Mouse (Mus musculus) hindbrain, embryonic 13.5 days (tissue): ENCODE results near the gene Hbb-y. TPM values are rescaled to one million over a fixed set of nuclear protein-coding genes. Genes with fewer than 3 reads are reported as not detected.
"Not testable (repeated sequence)": the region's sequence is repeated elsewhere in the genome, so short reads cannot be mapped to it uniquely, and the experiment has no call there.

Experiments used
- ATAC-seq: fragments of 200-750 bp; cut with Nextera tagmentation; 2 replicates; pipeline ENCODE4 v1.8.0; 2017; ENCODE audit warnings: moderate TSS enrichment; ENCODE audit not compliant: low FRiP score
- H3K27ac ChIP-seq: fragments of 300-500 bp; sonication (generic); 2 replicates; pipeline ENCODE4 v1.5.1; 2015; ENCODE audit warnings: inconsistent platforms, mild to moderate bottlenecking, moderate library complexity
- H3K27me3 ChIP-seq: fragments of 300-500 bp; sonication (generic); 2 replicates; pipeline ENCODE4 v1.6.1; 2015; ENCODE audit warnings: mild to moderate bottlenecking, inconsistent platforms
- H3K36me3 ChIP-seq: fragments of 300-500 bp; sonication (generic); 2 replicates; pipeline ENCODE4 v1.6.1; 2015; ENCODE audit warnings: mild to moderate bottlenecking, inconsistent platforms
- H3K4me1 ChIP-seq: fragments of 300-500 bp; sonication (generic); replicated peaks from 2 replicates; pipeline ENCODE4 v1.6.1; 2015; ENCODE audit warnings: inconsistent platforms
- H3K4me2 ChIP-seq: fragments of 300-500 bp; sonication (generic); 2 replicates; pipeline ENCODE4 v1.6.1; 2015; ENCODE audit warnings: inconsistent platforms, mild to moderate bottlenecking, moderate library complexity
- H3K4me3 ChIP-seq: fragments of 300-500 bp; sonication (generic); 2 replicates; pipeline ENCODE4 v1.5.1; 2015; ENCODE audit warnings: mild to moderate bottlenecking, inconsistent platforms
- H3K9ac ChIP-seq: fragments of 300-500 bp; sonication (generic); 2 replicates; pipeline ENCODE4 v1.6.1; 2015; ENCODE audit warnings: mild to moderate bottlenecking, inconsistent platforms
- H3K9me3 ChIP-seq: fragments of 300-500 bp; sonication (generic); 2 replicates; pipeline ENCODE4 v1.6.1; 2016; ENCODE audit warnings: inconsistent platforms
- WGBS: fragments of 180-500 bp; shearing (Covaris S2); methylation state at CpG from one replicate; pipeline ENCODE4 v1.1.7; 2015; 5-methylcytosine and 5-hydroxymethylcytosine counted together
- polyA plus RNA-seq: library from polyadenylated mRNA; unstranded; fragments of >200 nt; fragmentation: Nextera tagmentation; extraction: Ambion mirVana; gene quantifications from 2 replicates; pipeline ENCODE4 v1.2.1, GENCODE M21; 2015

Gene Hbb-y
- polyA plus RNA-seq, 1 experiment from 2014 or later, result 4,441 TPM

GRCm38 (mm10) chr7:103810746-103811145 is 42.3 kb downstream of the Hbb-y start:
- ATAC-seq, result no peak
- Histone ChIP-seq H3K36me3 (no peaks in the 10 kb centered on the region), H3K4me2 (no peak overlapping the region), H3K27me3 (no peaks in the 10 kb centered on the region), H3K4me3 (no peak overlapping the region), H3K4me1 (no peaks in the 10 kb centered on the region), H3K9me3 (no peaks in the 10 kb centered on the region), H3K9ac (no peak overlapping the region), H3K27ac (no peak overlapping the region)
- 78% methylated on average over 3 of the region's 3 CpGs for WGBS

- Histone ChIP-seq H3K4me3 (no peak overlapping the region), H3K4me2 (no peak overlapping the region), H3K27me3 (no peaks in the 10 kb centered on the region), H3K36me3 (no peaks in the 10 kb centered on the region), H3K9ac (no peak overlapping the region), H3K4me1 (no peaks in the 10 kb centered on the region), H3K9me3 (no peaks in the 10 kb centered on the region), H3K27ac (no peak overlapping the region)
- no peak for ATAC-seq
- WGBS, result 90% methylated on average over 1 of the region's 1 CpGs
Observed at GRCm38 (mm10) chr7:103810296-103810695, 42.7 kb downstream of the Hbb-y start.

- no peak overlapping the region for H3K27ac ChIP-seq
- H3K36me3 ChIP-seq, result no peaks in the 10 kb centered on the region
- H3K9ac ChIP-seq, result no peak overlapping the region
- no peaks in the 10 kb centered on the region for H3K27me3 ChIP-seq
- H3K4me1 ChIP-seq, result no peaks in the 10 kb centered on the region
- no peak overlapping the region for H3K4me3 ChIP-seq
- H3K4me2 ChIP-seq, result no peak overlapping the region
- no peak for ATAC-seq
- 71% methylated on average over 1 of the region's 1 CpGs for WGBS
- H3K9me3 ChIP-seq, result no peaks in the 10 kb centered on the region
Observed at GRCm38 (mm10) chr7:103809801-103810155, 43.2 kb downstream of the Hbb-y start.

- Histone ChIP-seq H3K4me1 (no peaks in the 10 kb centered on the region), H3K27ac (no peak overlapping the region), H3K9me3 (no peaks in the 10 kb centered on the region), H3K27me3 (no peaks in the 10 kb centered on the region), H3K36me3 (no peaks in the 10 kb centered on the region), H3K9ac (no peak overlapping the region), H3K4me2 (no peak overlapping the region), H3K4me3 (no peak overlapping the region)
- no peak for ATAC-seq
- 77% methylated on average over 5 of the region's 5 CpGs for WGBS
Observed at GRCm38 (mm10) chr7:103808971-103809800, 43.8 kb downstream of the Hbb-y start.

GRCm38 (mm10) chr7:103808120-103808519 is 44.9 kb downstream of the Hbb-y start:
- H3K4me1 ChIP-seq, H3K27me3 ChIP-seq, H3K36me3 ChIP-seq, H3K9me3 ChIP-seq, H3K4me3 ChIP-seq, H3K9ac ChIP-seq, H3K27ac ChIP-seq, H3K4me2 ChIP-seq, ATAC-seq: not testable (repeated sequence)
- WGBS, result 80% methylated on average over 2 of the region's 2 CpGs

GRCm38 (mm10) chr7:103806856-103807255 is 46.2 kb downstream of the Hbb-y start:
- Histone ChIP-seq H3K4me3 (no peak overlapping the region), H3K4me1 (no peaks in the 10 kb centered on the region), H3K4me2 (no peak overlapping the region), H3K27me3 (no peaks in the 10 kb centered on the region), H3K9ac (no peak overlapping the region), H3K9me3 (no peaks in the 10 kb centered on the region), H3K27ac (no peak overlapping the region), H3K36me3 (no peaks in the 10 kb centered on the region)
- WGBS, result 73% methylated on average over 1 of the region's 1 CpGs
- no peak for ATAC-seq

Other genes with a start within 250 kb of the Hbb-y start
- not detected in 2 replicates for gene Olfr620, start 240.7 kb downstream of the Hbb-y start, polyA plus RNA-seq
- gene Olfr622, start 210.5 kb downstream of the Hbb-y start, polyA plus RNA-seq, result not detected in 2 replicates
- not detected in 2 replicates for gene Olfr623, start 189.5 kb downstream of the Hbb-y start, polyA plus RNA-seq
- 0.03 TPM in 1 of 2 replicates, not detected in the other for gene Olfr624, start 182.0 kb downstream of the Hbb-y start, polyA plus RNA-seq
- not detected in 2 replicates for gene Olfr625-ps1, start 170.5 kb downstream of the Hbb-y start, polyA plus RNA-seq
- not detected in 2 replicates for gene Olfr243, start 138.5 kb downstream of the Hbb-y start, polyA plus RNA-seq
- gene Olfr628, start 122.8 kb downstream of the Hbb-y start, polyA plus RNA-seq, result not detected in 2 replicates
- not detected in 2 replicates for gene Olfr629, start 108.3 kb downstream of the Hbb-y start, polyA plus RNA-seq
- gene Olfr630, start 95.9 kb downstream of the Hbb-y start, polyA plus RNA-seq, result not detected in 2 replicates
- gene Olfr69, start 81.6 kb downstream of the Hbb-y start, polyA plus RNA-seq, result not detected in 2 replicates
- gene Olfr68, start 73.5 kb downstream of the Hbb-y start, polyA plus RNA-seq, result not detected in 2 replicates
- not detected in 2 replicates for gene Olfr67, start 61.4 kb downstream of the Hbb-y start, polyA plus RNA-seq
- 996 and 1,160 TPM in 2 replicates for gene Hbb-bt, start 39.2 kb downstream of the Hbb-y start, polyA plus RNA-seq
- gene Hbb-bs, start 25.1 kb downstream of the Hbb-y start, polyA plus RNA-seq, result 2,000 and 2,305 TPM in 2 replicates
- gene Hbb-bh2, start 12.7 kb downstream of the Hbb-y start, polyA plus RNA-seq, result not detected in 2 replicates
- 43.8 and 70.4 TPM in 2 replicates for gene Hbb-bh1, start 10.1 kb downstream of the Hbb-y start, polyA plus RNA-seq
- not detected in 2 replicates for gene Olfr66, start 33.0 kb upstream of the Hbb-y start, polyA plus RNA-seq
- gene Olfr64, start 41.3 kb upstream of the Hbb-y start, polyA plus RNA-seq, result not detected in 2 replicates
- not detected in 2 replicates for gene Olfr65, start 50.3 kb upstream of the Hbb-y start, polyA plus RNA-seq
- not detected in 2 replicates for gene Olfr631, start 75.6 kb upstream of the Hbb-y start, polyA plus RNA-seq
- gene Olfr632, start 81.1 kb upstream of the Hbb-y start, polyA plus RNA-seq, result not detected in 2 replicates
- gene Olfr633, start 91.2 kb upstream of the Hbb-y start, polyA plus RNA-seq, result not detected in 2 replicates
- not detected in 2 replicates for gene Olfr635, start 117.9 kb upstream of the Hbb-y start, polyA plus RNA-seq
- gene Olfr638, start 145.5 kb upstream of the Hbb-y start, polyA plus RNA-seq, result not detected in 2 replicates
- gene Olfr639, start 164.1 kb upstream of the Hbb-y start, polyA plus RNA-seq, result 0.05 TPM in 1 of 2 replicates, not detected in the other
- not detected in 2 replicates for gene Olfr640, start 172.4 kb upstream of the Hbb-y start, polyA plus RNA-seq
- gene Olfr641, start 182.2 kb upstream of the Hbb-y start, polyA plus RNA-seq, result not detected in 2 replicates
- gene Olfr642, start 199.4 kb upstream of the Hbb-y start, polyA plus RNA-seq, result not detected in 2 replicates
- not detected in 2 replicates for gene 4930516K23Rik, start 208.2 kb upstream of the Hbb-y start, polyA plus RNA-seq
- not detected in 2 replicates for gene Olfr644, start 218.7 kb upstream of the Hbb-y start, polyA plus RNA-seq
- not detected in 2 replicates for gene Olfr645, start 232.2 kb upstream of the Hbb-y start, polyA plus RNA-seq